Mouse (Mus musculus) urinary bladder, postnatal 4 days (tissue): ENCODE data around the gene Rnpep.
"Not testable (repeated sequence)": the region's sequence is repeated elsewhere in the genome, so short reads cannot be mapped to it uniquely, and the experiment has no call there.

ENCODE experiments used
- DNase-seq, 2 experiments: peaks; one replicate each; pipeline ENCODE4 v3.0.0; 2021 to 2022; ENCODE audit warnings: low spot score in 2 of 2

Gene Rnpep

GRCm38 (mm10) chr1:135259128-135259436, 24.8 kb downstream of the Rnpep start:
- DNase-seq = peak; percentile 51 to 83

- peak; percentile 71 to 77 for DNase-seq
Measured at GRCm38 (mm10) chr1:135258380-135259127, 25.3 kb downstream of the Rnpep start, which contains the start of gene Elf3. Gene Elf3 (minus strand): TSS chr1:135258568.

DNA sequence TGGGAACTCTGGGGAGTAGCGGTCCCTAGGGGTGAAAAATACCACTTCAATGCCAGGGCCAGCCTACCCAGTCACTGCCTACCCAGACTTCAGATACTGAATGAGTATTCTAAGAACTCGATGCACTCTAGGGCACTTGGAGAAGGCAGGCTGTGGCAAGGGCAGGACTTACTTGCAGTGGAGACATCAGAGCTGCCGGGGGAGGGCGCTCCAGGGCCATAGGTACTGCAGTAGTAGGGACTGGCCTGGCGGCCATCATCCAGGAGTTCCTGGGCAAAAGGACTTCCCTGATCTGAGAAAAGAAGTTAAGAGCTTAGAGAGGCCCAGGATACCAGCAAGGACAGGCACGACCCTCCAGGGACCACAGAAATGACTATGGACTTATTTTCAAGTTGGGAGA, 27.6 kb downstream of the Rnpep start:
- DNase-seq = no peak

DNA sequence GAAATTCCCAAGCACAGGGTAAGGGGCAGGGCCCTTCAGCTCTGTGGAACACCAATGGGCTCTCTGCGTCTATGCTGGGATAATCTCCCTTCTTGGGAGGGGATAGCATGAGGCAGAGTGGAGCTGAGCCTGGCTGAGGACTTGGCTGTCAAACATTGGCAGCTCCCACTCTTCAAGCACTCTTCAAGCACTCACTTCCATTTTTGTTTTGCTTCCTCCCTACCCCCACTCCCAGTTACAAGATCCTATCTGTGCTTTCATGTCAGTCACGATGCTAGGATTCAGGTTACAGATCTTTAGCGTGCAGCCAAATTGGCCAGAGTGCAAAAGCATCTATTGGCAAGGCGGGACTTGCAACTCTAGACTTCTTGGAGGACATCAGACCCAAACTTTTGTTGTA, 31.0 kb downstream of the Rnpep start:
- no peak for DNase-seq

DNA sequence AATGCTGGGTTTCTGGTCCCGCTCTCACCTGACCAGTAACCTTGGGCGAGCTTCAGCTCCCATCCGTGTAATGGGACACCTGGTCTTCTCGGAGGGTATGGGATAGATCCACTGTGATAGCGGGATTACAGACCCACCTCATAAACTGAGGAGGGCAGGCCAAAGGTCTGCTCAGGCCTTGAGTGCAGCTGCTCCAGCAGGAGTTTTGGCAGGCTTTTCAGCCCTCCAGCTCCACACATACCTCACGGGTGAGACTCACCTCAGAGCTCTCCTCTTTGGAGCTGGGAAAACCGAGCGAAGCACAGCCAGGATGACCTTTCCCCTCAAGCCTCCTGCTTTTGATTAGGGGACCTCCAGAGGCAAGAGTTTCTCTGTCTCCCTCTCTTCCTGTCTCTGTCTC, 32.5 kb downstream of the Rnpep start:
- DNase-seq = no peak

DNA sequence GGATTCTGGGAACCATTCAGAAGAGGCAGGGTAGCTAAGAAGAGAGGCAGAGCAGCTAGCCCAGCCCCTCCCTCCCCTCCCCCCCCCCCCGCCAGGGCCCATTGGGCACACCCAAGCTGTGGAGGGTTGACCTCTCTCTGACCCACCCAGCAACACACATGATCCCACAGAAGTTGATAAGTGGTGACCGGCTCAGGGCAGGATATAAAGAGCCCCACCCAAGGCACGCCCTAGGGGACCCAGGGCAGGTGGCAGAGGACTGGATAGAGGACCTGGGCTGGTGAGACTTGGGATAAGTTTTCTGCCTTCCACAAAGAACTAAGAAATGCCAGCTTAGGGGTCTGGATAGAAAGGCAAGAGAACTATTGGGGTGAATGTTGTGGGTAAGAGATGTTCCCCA, 33.2 kb downstream of the Rnpep start:
- DNase-seq = no peak

DNA sequence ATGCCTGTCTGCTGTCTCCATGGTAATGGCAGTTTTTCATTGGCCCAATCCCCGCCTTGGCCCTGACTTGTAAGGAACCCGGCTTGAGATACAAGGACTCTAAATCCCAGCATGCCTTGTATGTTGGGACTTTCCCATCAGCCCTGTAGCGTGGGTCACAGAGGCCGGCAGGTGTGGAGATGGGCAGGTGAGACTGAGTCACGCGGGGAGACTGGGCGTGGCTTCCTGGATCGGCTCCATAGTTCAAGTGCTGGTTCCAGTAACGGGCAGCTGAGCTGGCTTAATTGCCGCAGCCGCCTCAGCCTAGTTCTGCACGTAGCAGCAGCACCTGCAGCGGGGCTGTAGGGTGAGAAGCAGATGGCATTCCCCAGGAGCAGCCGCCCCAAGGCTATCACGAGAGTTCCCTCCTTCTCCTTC, 35.4 kb downstream of the Rnpep start:
- DNase-seq = peak in 1 of 2 experiments; percentile 70

- DNase-seq = no peak
Measured at GRCm38 (mm10) chr1:135244014-135244413, 39.9 kb downstream of the Rnpep start.

GRCm38 (mm10) chr1:135240206-135240605, 43.7 kb downstream of the Rnpep start:
- DNase-seq = not testable (repeated sequence)

GRCm38 (mm10) chr1:135237131-135237851, 46.6 kb downstream of the Rnpep start:
- DNase-seq = no peak

DNA sequence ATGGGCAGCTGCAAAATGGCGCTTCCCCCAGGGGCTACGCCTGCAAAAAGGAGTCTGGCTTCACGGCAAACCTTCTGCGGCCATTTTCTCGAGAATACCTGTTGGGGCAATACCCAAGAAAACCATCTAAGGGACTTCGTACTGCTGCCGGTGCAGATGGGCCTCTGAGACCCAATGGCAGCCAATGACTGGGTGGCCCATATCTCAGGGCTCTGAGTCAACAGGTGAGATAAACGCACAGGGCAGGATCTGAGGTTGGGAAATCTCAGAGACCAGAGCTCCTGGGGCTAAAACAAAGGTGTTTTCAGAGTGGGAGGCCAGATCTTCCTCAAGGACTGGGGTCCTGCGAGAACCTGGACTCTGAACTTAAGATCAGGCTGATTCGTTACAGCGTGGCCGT, 49.1 kb downstream of the Rnpep start:
- no peak for DNase-seq

- DNase-seq = no peak
Measured at GRCm38 (mm10) chr1:135233961-135234360, 49.9 kb downstream of the Rnpep start.

DNA sequence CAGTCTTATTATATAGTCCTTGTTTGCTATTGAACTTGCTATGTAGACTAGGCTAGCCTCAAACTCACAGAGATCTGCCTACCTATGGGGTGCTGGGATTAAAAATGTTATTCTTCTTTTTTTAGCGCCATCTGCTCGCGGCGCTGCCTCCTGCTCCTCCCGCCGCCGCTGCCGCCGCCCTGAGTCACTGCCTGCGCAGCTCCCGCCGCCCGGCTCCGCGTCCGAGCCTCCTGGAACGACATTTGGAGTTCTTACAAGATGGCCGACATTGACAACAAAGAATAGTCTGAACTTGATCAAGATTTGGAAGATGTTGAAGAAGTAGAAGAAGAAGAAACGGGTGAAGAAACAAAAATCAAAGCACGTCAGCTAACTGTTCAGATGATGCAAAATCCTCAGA, 52.0 kb downstream of the Rnpep start:
- not testable (repeated sequence) for DNase-seq

- DNase-seq = peak; percentile 44 to 74
Measured at GRCm38 (mm10) chr1:135227339-135227950, 56.4 kb downstream of the Rnpep start.

DNA sequence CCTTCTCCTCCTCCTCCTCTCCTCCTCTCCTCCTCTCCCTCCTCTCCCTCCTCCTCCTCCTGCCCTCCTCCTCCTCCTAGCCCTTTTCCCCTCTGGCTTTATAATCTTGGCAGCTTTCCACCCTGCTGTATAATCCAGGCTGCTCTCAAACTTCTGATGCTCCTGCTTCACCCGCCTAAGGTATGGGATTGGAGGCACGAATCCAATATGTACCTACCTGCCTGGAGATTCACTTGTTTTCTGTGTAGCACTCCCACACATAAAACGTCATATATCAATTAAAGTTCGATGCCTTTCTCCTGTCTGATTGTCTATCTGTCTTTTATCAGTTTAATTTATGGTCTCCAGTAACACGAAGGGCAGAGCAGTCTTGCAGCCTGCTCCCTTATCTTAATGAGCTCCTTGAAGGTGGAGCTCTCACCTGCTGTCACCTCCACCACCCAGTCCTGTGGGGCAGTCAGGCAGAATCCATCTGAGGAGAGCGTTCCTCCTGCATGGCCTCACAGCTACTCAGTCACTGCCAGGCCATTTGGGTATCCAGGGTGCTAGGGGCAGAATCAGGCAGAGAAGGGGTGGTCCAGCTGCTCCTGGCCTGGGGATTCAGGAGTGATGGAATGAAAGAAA, 58.8 kb downstream of the Rnpep start:
- no peak for DNase-seq

GRCm38 (mm10) chr1:135224147-135224546, 59.7 kb downstream of the Rnpep start:
- DNase-seq = no peak

GRCm38 (mm10) chr1:135217607-135218233, 66.2 kb downstream of the Rnpep start:
- no peak for DNase-seq

DNA sequence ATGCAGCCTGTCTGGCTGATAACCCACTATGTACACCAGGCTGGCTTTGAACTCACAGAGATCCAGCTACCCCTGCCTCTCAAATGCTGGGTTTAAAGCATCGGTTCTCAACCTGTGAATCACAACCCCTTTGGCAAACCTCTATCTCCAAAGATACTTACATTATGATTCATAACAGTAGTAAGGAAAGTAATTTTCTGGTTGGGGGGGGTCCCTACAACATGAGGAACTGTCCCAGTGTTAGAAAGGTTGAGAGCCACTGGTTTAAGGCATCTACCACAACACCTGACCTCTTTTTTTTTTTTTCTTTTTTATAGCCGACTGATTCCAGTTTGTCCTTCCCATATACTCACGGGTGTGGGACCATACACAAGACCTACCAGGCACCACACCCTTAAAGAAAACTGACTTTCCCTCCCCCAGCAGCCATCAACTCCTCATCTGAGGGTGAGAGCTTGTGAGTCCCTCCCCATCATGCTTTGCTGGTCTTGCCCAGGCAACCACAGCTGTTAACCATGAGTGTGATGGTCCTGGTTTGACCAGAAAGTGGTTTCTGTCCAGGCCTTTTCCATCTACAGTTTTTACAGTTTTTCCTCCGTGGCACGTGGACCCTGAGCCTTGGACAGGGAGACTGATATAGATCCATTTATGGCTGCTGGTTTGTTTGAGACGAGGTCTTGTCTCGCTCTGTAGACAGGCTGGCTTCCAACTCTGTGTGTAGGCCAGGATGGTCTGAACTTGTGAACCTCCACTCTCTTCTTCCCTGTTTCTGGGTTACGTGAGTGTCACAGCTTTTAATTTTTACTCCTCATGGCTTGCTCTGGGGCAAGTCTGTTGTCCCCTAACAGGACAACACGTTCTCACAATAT, 69.9 kb downstream of the Rnpep start:
- no peak for DNase-seq
